Mouse (Mus musculus): Measurements from ENCODE around the gene Adamtsl3.

Adamtsl3 gene

DNA sequence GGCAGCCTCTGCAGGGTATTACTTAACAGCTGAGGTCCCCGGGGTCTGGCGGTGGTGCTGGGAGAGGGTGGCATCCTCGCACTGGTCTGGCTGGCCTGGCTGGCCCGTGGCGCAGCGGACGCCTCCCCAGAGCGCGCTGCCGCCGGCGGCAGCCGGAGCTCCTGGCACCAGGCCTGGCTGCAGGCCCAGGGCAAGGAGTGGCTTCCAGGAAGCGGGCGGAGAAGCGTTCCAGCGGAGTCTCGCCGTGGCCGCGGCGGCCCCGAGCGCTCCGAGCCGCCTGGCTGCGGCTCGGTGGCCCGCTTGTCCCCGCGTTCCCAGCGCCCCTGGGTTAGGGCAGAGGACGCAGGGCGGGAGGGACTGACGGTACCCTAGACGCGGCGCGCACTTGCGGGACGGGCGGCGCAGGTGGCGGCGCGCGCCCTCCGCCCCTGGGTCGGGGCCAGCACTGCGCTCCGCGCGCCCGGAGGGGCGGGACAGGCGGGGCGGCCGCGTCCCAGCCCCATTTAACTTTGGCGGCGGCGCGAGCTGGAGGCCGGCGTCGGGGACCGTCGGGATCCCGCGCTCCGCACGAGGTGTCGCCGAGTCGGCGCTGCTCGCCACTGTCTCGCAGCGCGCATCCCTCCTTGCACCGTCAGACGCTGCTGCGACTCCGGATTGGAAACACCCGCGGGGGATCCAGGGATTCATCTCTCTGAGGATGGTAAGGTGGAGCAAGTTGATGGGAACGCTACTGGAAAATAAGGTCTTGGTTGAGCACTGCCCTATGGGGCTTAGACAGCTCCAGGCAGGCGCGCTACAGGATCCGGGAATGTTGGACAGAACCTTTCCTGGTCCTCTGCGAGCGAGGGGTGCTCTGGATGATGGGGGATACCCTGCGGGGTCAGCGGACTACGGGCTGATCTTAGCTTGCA lies at the start of gene Adamtsl3:
Adamtsl3 (plus strand) TSS at position 484 of the 911 bp plus-strand sequence.
- no peak for DNase-seq

DNA sequence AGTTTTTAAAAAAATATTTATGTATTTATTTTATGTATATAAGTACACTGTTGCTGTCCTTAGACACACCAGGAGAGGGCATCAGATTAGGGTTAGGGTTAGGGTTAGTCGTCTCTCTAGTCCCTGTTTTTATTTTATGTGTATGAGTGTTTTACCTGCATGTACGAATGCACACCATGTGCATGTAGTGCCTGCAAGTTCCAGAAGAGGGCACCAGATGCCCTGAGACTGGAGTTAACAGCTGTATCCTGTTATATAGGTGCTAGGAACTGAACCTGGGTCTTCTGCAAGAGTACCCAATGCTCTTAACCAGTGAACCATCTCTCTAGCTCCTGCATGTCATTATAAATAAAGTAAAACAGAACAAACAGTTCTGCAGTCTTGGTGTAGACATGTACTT lies 48.3 kb upstream of the Adamtsl3 start:
- DNase-seq: no peak

- no peak for DNase-seq
Observed at GRCm38 (mm10) chr7:82293441-82293840, 42.1 kb upstream of the Adamtsl3 start.

DNA sequence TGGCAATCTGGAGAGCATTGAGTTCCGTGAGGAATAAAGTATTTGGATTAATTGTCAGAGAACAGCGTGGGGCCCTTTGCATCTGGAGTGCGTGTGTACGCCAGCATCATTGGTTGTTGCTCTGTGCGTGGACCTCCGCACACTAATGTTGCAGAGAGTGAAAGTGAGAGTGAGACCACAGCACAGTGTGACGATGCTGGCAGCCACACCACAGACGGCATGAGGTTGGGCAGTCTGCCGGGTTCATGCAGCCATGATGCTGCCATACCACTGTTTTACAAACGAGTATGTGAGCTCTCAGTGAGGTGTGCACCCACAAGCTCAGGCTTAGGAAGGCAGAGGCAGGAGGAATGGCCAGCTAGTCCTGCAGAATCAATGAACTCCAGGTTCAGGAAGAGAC lies 41.4 kb upstream of the Adamtsl3 start:
- DNase-seq: no peak

DNA sequence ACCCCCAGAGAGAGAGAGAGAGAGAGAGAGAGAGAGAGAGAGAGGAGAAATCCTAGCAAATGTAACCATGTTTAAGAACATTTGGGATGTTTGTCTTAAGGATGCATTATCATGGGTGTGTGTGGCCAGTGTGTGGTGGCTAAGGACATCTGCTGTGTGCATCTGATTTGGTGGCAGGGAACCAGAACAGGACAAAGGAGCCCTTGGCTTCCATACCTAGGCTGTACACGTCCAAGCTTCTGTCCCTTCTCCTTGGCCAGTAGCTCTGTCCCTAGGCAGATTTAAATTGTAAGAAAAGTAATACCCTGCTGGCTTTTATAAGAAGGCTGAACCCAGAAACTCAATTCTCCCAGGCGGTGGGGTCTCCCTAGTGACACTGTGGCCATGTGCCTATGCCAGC lies 40.9 kb upstream of the Adamtsl3 start:
- DNase-seq: no peak

- DNase-seq: no peak
Observed at GRCm38 (mm10) chr7:82308398-82308797, 27.1 kb upstream of the Adamtsl3 start.

- DNase-seq: no peak
Observed at GRCm38 (mm10) chr7:82318515-82318914, 17.0 kb upstream of the Adamtsl3 start.

DNA sequence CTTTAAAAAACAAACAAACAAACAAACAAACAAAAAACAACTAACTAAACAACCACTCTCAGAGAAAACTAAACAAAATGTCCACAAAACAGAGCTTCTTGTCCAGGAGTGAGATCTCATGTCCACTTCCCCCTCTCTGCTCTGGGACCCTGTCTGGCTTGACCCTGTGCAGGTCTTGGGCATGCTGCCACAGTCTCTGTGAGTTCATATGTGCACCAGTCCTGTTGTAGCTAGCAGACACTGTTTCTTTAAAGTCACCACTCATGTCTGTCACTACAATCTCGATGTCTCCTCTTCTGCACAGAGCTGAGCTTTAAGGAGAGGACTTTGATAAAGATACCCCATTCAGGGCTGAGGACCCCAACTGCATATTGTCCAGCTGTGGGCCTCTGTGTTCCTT lies 8.9 kb upstream of the Adamtsl3 start:
- no peak for DNase-seq

DNA sequence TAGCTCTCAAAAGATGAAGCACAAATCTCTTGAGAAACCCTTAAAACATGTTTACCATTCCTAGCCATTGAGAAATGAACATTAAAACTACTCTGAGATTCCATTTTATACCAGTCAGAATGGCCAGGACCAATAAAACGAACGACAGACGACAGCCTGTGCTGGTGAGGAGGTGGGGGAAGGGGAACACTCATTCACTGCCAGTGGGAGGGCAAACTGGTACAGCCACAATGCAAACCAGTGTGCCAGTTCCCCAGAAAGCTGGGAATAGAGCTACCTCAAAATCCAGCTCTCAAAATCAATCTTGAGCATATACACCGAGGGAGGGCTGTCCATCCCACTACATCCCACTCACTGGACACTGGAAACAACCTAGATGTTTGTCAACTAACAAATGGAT lies 8.3 kb upstream of the Adamtsl3 start:
- DNase-seq: no peak

- no peak for DNase-seq
Observed at GRCm38 (mm10) chr7:82327881-82328280, 7.6 kb upstream of the Adamtsl3 start.

- no peak for DNase-seq
Observed at GRCm38 (mm10) chr7:82329831-82330230, 5.7 kb upstream of the Adamtsl3 start.

DNA sequence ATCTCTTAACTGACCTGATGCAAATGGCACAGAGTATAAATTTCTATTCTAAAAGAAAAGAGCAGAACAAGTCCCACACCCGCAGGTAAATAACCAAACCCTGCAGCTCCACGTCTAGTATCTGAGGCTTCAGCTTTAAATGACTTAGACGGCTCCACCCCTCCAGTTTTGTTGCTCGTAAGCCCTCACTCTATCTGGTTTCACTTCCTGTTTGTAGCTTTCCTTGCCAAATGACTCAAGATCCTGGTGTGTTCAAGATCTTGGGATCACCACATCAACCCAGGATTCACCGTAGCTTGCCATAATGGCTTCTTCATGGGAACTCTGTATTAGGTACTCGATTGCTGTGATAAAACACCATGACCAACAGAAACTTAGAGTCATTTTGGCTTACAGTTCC lies 4.6 kb upstream of the Adamtsl3 start:
- DNase-seq: no peak

DNA sequence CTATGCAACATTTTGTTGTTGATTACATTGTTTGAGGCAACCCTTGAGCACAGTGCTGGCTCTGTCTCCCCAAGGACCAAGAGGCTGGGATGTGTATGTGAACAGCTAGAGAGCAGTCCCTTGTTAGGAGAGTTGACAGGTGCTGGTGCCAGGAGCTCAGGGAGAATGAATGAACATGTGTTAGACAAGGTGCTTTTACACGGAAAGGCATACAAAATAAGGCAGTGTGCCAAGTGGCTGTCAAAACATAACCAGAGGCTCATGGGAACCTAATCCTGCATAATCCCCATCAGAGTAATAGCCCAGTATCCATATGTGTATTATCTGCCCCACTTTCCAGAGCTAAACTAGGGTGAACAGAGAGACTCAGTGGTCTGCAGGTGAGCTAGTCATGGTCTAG lies 1.5 kb upstream of the Adamtsl3 start:
- DNase-seq: no peak

DNA sequence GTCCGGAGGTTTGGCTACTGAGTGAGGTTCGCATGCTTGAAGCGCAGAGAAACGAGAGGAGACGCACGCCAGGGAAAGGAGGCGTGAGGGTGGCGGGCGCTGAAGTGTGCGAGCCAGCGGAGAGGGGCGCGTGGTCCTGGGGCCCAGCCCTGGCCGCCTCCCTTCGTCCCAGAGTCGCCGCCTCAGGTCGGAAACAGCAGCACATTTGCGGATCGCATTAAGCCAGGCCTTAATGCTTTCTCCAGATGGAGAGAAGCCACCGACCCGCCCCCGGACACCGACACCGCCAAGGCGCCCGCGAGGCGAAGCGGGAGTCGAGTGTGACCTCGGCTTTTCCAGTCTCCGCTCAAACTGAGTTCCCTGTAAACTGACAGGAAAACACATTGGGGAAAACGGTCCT lies 638 bp downstream of the Adamtsl3 start:
- DNase-seq: no peak

GRCm38 (mm10) chr7:82338121-82338520 lies 2.6 kb downstream of the Adamtsl3 start:
- no peak for DNase-seq

GRCm38 (mm10) chr7:82338532-82338931 lies 3.0 kb downstream of the Adamtsl3 start:
- DNase-seq: no peak

DNA sequence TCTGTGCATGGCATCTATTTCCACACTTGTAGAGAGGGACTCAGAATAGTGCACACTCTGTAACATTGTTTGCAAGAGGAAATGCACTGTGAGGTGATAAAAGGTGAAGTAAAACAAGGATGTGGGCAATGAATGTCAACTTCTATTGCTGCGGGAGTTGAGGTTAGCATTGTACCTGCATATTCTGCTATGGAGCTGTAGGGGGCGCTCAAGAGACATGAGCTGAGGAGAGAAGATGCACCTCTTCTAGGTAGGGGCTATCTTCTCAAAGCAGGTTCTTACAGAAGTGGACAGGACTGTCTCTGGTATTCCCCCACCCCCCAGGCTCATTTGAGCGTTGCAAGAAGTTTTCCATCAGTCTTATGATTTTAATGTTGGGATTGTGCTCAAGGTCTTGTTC lies 3.7 kb downstream of the Adamtsl3 start:
- no peak for DNase-seq

GRCm38 (mm10) chr7:82341476-82341875 lies 6.0 kb downstream of the Adamtsl3 start:
- DNase-seq: no peak

DNA sequence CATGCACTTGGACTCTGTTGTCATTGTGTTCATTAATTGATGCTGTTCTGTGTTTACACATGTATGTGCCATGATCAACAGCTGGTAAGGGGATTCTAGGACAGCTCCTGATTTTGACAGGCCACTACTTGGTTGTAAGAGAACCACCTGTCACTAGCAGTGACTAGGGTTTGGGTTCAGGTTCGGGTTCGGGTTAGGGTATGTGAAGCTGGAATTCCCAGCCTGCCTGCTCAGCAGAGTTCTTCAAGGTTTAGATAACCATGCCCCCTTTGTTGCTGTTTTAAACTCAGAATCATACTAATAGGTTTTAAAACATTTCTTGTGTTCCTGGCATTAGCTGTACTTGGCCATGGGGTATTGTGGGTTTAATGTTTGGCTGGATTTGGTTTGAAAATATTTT lies 11.2 kb downstream of the Adamtsl3 start:
- no peak for DNase-seq

DNA sequence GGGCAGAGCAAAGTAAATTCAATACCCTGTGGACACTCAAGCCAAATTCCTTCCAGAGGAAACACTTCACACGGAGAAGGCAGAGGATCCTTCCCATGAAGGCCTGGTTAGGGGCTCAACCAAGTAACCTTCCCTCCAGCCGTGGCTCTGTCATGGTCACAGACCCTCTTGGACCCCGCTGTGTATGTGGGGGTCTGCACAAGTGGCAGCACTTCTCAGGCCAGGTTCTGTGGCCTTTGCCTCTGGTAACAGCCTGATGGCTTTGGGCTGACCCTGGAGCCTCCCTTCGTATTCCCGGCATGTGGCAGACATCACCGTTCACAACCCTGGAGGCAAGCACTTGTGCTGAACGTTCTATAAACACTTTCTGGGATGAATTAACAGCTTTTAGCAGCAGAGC lies 14.3 kb downstream of the Adamtsl3 start:
- DNase-seq: no peak

DNA sequence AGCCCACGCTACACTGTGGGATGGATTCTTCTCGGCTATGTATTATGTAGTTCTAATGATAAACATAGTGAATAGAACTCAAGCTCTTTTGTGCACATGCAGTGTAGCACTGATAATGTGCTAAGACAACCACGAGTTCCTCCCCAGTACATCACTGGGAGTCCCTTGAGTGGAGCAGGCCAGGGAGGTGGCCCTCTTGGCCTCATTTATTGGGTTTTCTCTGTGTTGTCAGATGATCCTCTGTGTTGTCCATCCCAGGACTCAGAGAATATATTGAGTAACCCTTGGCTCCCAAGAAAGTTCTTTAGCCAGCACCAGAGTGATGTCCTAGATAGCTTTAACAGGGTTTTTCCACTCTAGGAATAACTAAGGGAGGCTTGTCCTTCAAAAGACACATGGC lies 14.9 kb downstream of the Adamtsl3 start:
- DNase-seq: no peak

- DNase-seq: no peak
Observed at GRCm38 (mm10) chr7:82359146-82359545, 23.7 kb downstream of the Adamtsl3 start.

- DNase-seq: no peak
Observed at GRCm38 (mm10) chr7:82359674-82360073, 24.2 kb downstream of the Adamtsl3 start.

GRCm38 (mm10) chr7:82360186-82360585 lies 24.7 kb downstream of the Adamtsl3 start:
- no peak for DNase-seq

GRCm38 (mm10) chr7:82361127-82361526 lies 25.6 kb downstream of the Adamtsl3 start:
- DNase-seq: no peak
